Mouse (Mus musculus): ENCODE measurements around the gene Btbd9. TPM values are rescaled to one million over a fixed set of nuclear protein-coding genes. Genes with fewer than 3 reads are reported as not detected.
A peak's percentile ranks its signal among the peaks of the same experiment; 100 is the strongest.

The Btbd9 gene
- polyA plus RNA-seq, 1 experiment from 2014 or later = 164 TPM

DNA sequence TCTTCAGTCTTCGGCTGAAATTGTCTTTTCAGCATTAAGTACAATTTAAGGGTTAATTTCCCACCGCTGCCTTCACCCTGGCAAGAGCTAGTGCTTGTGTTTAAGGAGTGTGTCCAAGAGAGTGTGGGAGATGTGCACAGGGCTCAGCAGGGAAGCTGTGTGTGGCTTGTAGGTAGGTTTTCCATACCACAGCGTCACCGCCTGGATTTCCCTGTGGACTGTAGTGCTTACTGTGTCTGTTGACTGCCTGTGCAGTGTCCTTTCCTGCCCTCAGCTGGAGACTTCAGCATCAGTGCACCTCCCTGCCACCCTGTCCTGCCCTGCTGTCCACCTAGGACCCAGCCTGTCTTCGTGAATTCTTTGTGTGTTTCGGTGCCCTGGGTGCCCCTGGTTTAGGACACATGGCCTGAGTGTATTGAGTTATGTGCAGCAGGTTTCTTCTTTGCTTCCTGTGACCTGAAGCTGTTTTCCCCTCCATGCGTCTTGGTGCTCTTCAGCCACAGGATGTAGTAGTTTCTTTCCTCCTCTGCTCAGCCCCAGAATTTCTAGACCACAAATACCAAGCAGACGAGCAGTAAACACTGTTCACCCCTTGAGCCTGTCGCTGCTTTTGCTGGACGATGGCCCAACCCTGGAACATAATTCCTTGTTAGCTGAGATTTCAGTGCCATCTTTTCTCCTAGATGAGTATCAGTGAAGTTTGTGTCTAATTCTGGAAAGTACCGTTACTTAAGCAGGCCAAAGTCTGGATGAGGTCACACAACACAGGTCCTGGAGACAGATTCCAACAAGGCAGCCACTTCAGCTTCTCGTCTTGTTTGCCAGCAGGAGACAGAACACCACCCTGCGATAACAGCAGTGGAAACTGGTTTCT lies 376.7 kb downstream of the Btbd9 start:
- no peak overlapping the region for H3K9ac ChIP-seq (ENCODE audit: low read depth, low read length)
- WGBS = 69% methylated on average over 13 of the region's 13 CpGs

DNA sequence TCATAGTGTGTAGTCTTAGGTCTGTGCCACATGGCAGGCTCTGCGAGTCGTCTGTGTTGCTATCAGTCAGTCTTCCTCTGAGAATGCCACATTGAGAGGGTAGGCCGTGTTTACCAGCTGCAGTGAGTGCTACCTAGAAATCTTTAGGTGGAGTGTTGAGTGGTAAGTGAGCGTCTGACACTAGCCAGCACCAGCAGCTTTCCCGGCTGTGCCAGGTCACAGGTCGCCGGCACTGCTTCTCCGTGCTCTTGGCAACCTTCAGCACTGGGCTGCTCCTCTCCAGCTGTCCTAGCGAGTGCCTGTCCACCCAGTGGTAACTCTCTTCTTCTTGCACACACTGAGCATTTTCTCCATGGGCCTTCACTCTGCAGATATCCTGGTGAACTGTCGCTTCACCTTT lies 377.9 kb downstream of the Btbd9 start:
- no peak overlapping the region for H3K27ac ChIP-seq (ENCODE audit: low read length)
- no peak for ATAC-seq
- no peaks in the 10 kb centered on the region for H3K9me3 ChIP-seq (replicated peaks; ENCODE audit: control insufficient read depth, low read length, poor library complexity, severe bottlenecking)
- peaks cover 83% of the 10 kb centered on the region for H3K4me1 ChIP-seq (ENCODE audit: control insufficient read depth, insufficient read depth, low read length)
- H3K9ac ChIP-seq (ENCODE audit: low read depth, low read length) = no peak overlapping the region; the same call in 1 of the 2 replicates
- H3K36me3 ChIP-seq (ENCODE audit: control insufficient read depth, insufficient read depth, low read length) = no peaks in the 10 kb centered on the region
- no peak overlapping the region for H3K4me2 ChIP-seq (ENCODE audit: low read length)
- WGBS = 58% methylated on average over 10 of the region's 10 CpGs
- H3K4me3 ChIP-seq (ENCODE audit: low read depth, low read length) = no peak overlapping the region
- no peaks in the 10 kb centered on the region for H3K27me3 ChIP-seq (ENCODE audit: control insufficient read depth, insufficient read depth, low read depth, low read length)

More for the DNA sequence above, 376.7 kb downstream of the Btbd9 start:
- Histone ChIP-seq H3K4me1 (ENCODE audit: control insufficient read depth, insufficient read depth, low read length) (peaks cover 84% of the 10 kb centered on the region), H3K27ac (ENCODE audit: low read length) (no peak overlapping the region), H3K9me3 (replicated peaks; ENCODE audit: control insufficient read depth, low read length, poor library complexity, severe bottlenecking) (no peaks in the 10 kb centered on the region), H3K4me3 (ENCODE audit: low read depth, low read length) (no peak overlapping the region), H3K4me2 (ENCODE audit: low read length) (no peak overlapping the region), H3K36me3 (ENCODE audit: control insufficient read depth, insufficient read depth, low read length) (no peaks in the 10 kb centered on the region), H3K27me3 (ENCODE audit: control insufficient read depth, insufficient read depth, low read depth, low read length) (no peaks in the 10 kb centered on the region)
- no peak for ATAC-seq

DNA sequence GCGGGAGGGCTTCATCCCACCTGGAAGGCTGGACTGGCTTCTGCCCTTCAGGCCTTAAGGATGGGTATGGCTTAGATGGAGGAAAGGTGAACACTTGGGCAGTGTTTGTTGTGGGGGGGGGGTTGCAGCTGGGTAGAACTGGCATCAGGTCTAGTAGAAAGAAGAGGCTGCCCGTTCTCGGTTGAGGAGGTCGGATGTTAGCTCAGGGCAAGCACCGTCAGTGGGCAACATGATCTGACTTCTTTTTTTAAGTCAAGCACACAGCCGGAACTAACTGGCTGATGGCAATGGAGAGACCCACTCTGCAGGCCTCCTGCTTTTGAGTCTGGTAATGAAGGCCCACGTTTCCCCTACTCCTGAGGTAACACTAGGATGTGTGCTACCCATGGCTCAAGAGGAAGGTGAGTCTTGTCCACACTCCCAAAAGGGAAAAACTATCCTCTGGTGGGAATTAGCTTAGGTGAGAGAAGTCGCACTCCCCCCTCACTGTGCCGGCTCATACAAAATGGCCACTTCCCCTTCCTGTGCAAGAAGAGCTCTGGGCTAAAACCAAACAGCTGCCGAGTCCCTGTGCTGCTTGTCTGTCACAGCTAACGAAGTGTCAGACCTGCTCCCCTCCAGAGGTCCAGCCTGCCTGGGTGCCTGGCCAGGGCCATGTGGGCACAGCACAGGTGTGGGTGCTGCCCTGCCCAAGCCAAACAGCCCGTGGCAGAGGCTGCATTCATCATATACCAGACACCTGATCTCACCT lies 378.8 kb downstream of the Btbd9 start:
- Histone ChIP-seq H3K27me3 (ENCODE audit: control insufficient read depth, insufficient read depth, low read depth, low read length) (no peaks in the 10 kb centered on the region), H3K36me3 (ENCODE audit: control insufficient read depth, insufficient read depth, low read length) (no peaks in the 10 kb centered on the region), H3K9ac (ENCODE audit: low read depth, low read length) (peak overlapping the region; percentile 20; the same call in 1 of the 2 replicates), H3K9me3 (replicated peaks; ENCODE audit: control insufficient read depth, low read length, poor library complexity, severe bottlenecking) (no peaks in the 10 kb centered on the region), H3K27ac (ENCODE audit: low read length) (peak overlapping the region; percentile 23; the same call in 1 of the 2 replicates), H3K4me2 (ENCODE audit: low read length) (no peak overlapping the region), H3K4me1 (ENCODE audit: control insufficient read depth, insufficient read depth, low read length) (peaks cover 83% of the 10 kb centered on the region), H3K4me3 (ENCODE audit: low read depth, low read length) (no peak overlapping the region)
- 74% methylated on average over 12 of the region's 12 CpGs for WGBS
- ATAC-seq = no peak

DNA sequence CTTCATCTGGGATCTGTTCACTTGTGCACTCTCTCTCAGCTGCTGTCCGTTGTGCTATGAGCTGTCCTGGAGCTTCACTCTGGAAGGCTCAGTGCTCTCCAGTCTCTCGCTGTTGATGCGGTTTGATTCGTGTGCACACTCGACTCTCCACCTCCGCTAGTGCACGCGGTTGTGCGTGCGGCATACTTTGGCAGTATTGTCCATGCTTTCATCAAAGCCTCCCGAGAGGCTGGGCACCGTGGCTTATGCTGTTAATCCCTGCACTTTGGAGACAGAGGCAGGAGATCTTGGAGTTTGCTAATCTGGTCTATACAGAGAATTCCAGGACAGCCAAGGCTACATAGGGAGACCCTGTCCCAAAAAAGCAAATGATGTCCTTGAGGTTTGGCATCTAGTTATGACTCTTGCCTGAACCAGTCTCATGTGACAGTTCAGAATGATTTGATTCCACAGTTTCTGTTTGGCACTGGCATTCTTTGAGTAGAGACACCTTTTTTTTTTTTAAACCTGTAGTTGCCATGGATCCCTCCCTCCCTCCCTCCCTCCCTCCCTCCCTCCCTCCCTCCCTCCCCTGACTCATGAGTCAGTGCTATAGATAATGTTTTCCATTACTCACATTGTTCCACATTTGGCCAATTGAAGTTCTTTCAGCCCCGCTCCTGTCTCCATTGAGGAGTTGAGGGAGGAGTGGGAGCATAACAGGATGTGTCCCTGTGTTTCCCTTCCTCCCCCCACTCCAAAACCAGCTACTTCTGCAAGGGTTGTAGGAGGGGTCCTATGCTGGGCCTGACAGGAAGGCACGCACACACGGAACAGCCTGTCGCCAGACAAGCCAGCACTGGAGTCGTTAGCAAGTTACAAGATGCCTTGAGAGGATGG lies 379.6 kb downstream of the Btbd9 start:
- H3K4me2 ChIP-seq (ENCODE audit: low read length) = no peak overlapping the region
- H3K9me3 ChIP-seq (replicated peaks; ENCODE audit: control insufficient read depth, low read length, poor library complexity, severe bottlenecking) = no peaks in the 10 kb centered on the region
- no peak for ATAC-seq
- H3K27ac ChIP-seq (ENCODE audit: low read length) = peak overlapping the region; percentile 65
- no peaks in the 10 kb centered on the region for H3K27me3 ChIP-seq (ENCODE audit: control insufficient read depth, insufficient read depth, low read depth, low read length)
- peaks cover 83% of the 10 kb centered on the region for H3K4me1 ChIP-seq (ENCODE audit: control insufficient read depth, insufficient read depth, low read length)
- H3K4me3 ChIP-seq (ENCODE audit: low read depth, low read length) = no peak overlapping the region
- peak overlapping the region; percentile 20; the same call in 1 of the 2 replicates for H3K9ac ChIP-seq (ENCODE audit: low read depth, low read length)
- no peaks in the 10 kb centered on the region for H3K36me3 ChIP-seq (ENCODE audit: control insufficient read depth, insufficient read depth, low read length)
- WGBS = 32% methylated on average over 17 of the region's 17 CpGs

DNA sequence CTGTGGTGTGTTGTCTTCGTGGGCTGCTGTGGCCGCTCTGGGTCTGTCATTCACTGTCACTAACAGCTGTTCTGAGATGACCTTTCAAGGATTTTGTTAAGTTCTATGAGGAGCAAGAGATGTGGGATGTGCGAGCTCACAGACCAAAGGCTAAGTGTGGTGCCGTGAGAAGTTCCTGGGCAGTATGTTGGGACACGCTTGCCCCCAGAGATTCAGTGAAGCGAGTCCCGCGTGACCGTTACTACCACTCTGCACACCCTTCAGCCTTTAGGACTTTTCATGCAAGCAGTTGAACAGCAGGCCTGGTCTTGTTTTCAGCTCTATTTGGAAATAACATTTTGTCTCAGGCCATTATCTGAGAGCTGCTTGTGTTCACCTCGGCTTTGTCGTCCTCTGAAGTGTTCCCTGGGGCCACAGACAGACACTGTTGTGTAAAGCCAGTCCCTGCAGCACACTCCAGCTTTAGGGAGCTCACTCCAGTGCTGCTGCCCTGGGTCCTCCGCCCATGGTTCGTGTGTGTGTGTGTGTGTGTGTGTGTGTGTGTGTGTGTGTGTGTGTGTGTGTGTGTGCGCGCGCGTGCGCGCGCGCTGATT lies 380.6 kb downstream of the Btbd9 start:
- ATAC-seq = no peak
- 70% methylated on average over 13 of the region's 21 CpGs for WGBS
- Histone ChIP-seq H3K4me1 (ENCODE audit: control insufficient read depth, insufficient read depth, low read length) (peaks cover 77% of the 10 kb centered on the region), H3K36me3 (ENCODE audit: control insufficient read depth, insufficient read depth, low read length) (no peaks in the 10 kb centered on the region), H3K27me3 (ENCODE audit: control insufficient read depth, insufficient read depth, low read depth, low read length) (no peaks in the 10 kb centered on the region), H3K9me3 (replicated peaks; ENCODE audit: control insufficient read depth, low read length, poor library complexity, severe bottlenecking) (no peaks in the 10 kb centered on the region), H3K4me2 (ENCODE audit: low read length) (no peak overlapping the region), H3K4me3 (ENCODE audit: low read depth, low read length) (no peak overlapping the region), H3K27ac (ENCODE audit: low read length) (peak overlapping the region; percentile 81), H3K9ac (ENCODE audit: low read depth, low read length) (no peak overlapping the region)

DNA sequence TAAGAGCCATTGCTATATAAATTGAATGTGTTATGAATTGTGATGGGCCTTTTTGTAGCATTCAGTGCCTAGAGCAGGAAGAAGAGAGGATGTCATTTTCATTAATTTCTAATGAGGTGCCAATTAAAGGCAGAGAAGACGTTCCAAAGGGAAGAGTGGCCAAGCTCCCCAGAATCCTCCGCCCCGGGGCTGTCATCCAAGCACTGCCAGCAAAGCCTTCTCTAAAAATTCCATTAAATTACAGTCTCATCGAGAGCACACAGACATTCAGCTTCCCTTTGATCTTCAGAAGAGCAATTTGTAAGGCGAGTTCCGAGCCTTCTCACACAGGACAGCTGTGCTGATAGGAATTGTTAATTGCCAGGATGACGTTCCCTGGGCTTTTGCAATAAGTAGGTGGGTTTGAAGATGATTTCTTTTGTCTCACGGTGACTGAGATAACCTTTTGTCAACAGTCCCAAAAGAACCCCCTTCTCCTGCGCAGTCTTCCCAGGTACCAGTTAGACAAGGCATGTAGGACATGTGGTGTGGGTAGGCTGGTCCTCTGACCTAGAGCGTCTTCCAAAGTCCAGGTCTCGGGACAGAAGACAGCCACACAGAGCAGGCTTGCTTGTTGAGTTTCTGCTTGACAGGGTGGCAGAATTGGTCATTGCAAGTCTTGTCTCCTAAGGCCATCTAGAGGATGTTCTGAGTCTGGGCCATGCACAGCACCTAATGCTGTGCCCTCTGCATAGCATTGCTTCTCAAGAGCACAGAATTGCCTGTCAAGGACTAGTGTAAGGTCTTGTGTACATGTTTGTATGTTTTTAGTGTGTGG lies 381.5 kb downstream of the Btbd9 start:
- peak; percentile 34 for ATAC-seq
- H3K4me2 ChIP-seq (ENCODE audit: low read length) = no peak overlapping the region
- no peaks in the 10 kb centered on the region for H3K27me3 ChIP-seq (ENCODE audit: control insufficient read depth, insufficient read depth, low read depth, low read length)
- peaks cover 73% of the 10 kb centered on the region for H3K4me1 ChIP-seq (ENCODE audit: control insufficient read depth, insufficient read depth, low read length)
- H3K27ac ChIP-seq (ENCODE audit: low read length) = peak overlapping the region; percentile 81
- no peak overlapping the region for H3K4me3 ChIP-seq (ENCODE audit: low read depth, low read length)
- no peaks in the 10 kb centered on the region for H3K36me3 ChIP-seq (ENCODE audit: control insufficient read depth, insufficient read depth, low read length)
- no peak overlapping the region for H3K9ac ChIP-seq (ENCODE audit: low read depth, low read length)
- 32% methylated on average over 11 of the region's 11 CpGs for WGBS
- H3K9me3 ChIP-seq (replicated peaks; ENCODE audit: control insufficient read depth, low read length, poor library complexity, severe bottlenecking) = no peaks in the 10 kb centered on the region

DNA sequence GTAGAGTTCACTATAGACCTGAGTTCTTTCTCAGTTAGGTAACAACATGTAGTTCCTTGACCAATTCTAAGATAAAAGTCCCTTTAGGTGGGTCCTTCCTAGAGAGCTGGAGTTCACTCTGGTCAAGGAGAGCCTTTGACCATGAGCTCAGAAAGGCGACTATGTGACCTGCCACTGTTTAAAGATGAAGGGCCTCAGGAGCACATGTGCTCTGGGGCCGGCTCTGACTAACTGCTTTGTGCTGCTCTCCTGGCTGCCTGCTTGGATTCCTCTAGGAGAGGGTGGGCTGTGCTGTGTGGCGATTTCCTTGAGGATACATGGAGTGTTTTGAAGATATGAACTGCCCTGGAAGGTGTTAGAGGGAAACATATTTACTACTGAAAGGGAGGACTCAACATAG lies 382.2 kb downstream of the Btbd9 start:
- 0 out of 2 replicates have a peak, but pooled peaks have one; percentile 3 for ATAC-seq
- H3K4me1 ChIP-seq (ENCODE audit: control insufficient read depth, insufficient read depth, low read length) = peaks cover 75% of the 10 kb centered on the region
- H3K4me2 ChIP-seq (ENCODE audit: low read length) = no peak overlapping the region
- H3K27ac ChIP-seq (ENCODE audit: low read length) = peak overlapping the region; percentile 81
- H3K9ac ChIP-seq (ENCODE audit: low read depth, low read length) = no peak overlapping the region
- no peaks in the 10 kb centered on the region for H3K27me3 ChIP-seq (ENCODE audit: control insufficient read depth, insufficient read depth, low read depth, low read length)
- H3K4me3 ChIP-seq (ENCODE audit: low read depth, low read length) = no peak overlapping the region
- H3K9me3 ChIP-seq (replicated peaks; ENCODE audit: control insufficient read depth, low read length, poor library complexity, severe bottlenecking) = no peaks in the 10 kb centered on the region
- no peaks in the 10 kb centered on the region for H3K36me3 ChIP-seq (ENCODE audit: control insufficient read depth, insufficient read depth, low read length)
- 51% methylated on average over 3 of the region's 3 CpGs for WGBS

DNA sequence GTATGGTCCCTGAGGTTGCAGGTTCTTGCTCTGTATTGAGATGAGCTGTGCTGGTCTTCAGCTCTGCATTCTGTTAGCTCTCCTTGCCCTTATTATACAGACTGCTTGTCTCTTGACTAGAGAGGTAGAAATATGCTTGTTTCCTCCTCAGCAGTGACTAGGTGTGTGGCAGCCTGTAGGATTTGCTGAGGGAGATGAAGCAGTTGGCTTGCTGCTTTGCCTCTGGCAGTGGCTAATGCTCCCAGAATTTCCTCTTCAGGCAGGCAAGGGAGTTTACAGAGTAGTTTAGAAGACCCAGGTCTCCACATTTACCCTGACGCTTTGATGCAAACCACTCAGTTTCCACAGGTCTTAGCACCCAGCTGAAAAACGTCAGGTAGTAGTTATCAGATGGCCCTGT lies 382.7 kb downstream of the Btbd9 start:
- ATAC-seq = no peak
- H3K4me1 ChIP-seq (ENCODE audit: control insufficient read depth, insufficient read depth, low read length) = peaks cover 73% of the 10 kb centered on the region
- no peaks in the 10 kb centered on the region for H3K27me3 ChIP-seq (ENCODE audit: control insufficient read depth, insufficient read depth, low read depth, low read length)
- no peaks in the 10 kb centered on the region for H3K9me3 ChIP-seq (replicated peaks; ENCODE audit: control insufficient read depth, low read length, poor library complexity, severe bottlenecking)
- no peaks in the 10 kb centered on the region for H3K36me3 ChIP-seq (ENCODE audit: control insufficient read depth, insufficient read depth, low read length)
- 77% methylated on average over 2 of the region's 2 CpGs for WGBS
- H3K27ac ChIP-seq (ENCODE audit: low read length) = peak overlapping the region; percentile 81
- no peak overlapping the region for H3K4me3 ChIP-seq (ENCODE audit: low read depth, low read length)
- H3K9ac ChIP-seq (ENCODE audit: low read depth, low read length) = no peak overlapping the region
- H3K4me2 ChIP-seq (ENCODE audit: low read length) = no peak overlapping the region
